In genomic region chr11:35784537-35784936, GRCm38 (mm10) we compare ENCODE assay signal across 19 mouse cellular contexts. TPM values are rescaled to one million over a fixed set of nuclear protein-coding genes. Genes with fewer than 3 reads are reported as not detected.
DNase-seq lines count a peak whose midpoint lies in the region; ATAC-seq lines count a peak whose summit lies in the region.
"Had no signal": no experiment of that assay in that cellular context is flagged by ENCODE, and none has a peak within 500 bp of the region (broad histone marks: within the 10 kb centered on the region; RNA-seq: fewer than 3 reads in every experiment).

No protein-coding gene starts in this region.

- H3K27ac ChIP-seq in intestine, embryonic 14.5 days (ENCODE audit: low read depth), result no peak overlapping the region
- H3K27ac ChIP-seq in intestine, embryonic 16.5 days (ENCODE audit: low read length), result no peak overlapping the region
- H3K27ac ChIP-seq: embryonic facial prominence, embryonic 15.5 days; forebrain, embryonic 10.5 days; hindbrain, embryonic 12.5 days; liver, embryonic 14.5 days had no signal

- no peak for ATAC-seq in intestine, embryonic 14.5 days (replicated peaks; ENCODE audit: low FRiP score, low TSS enrichment, low read depth)
- no peak for ATAC-seq in intestine, embryonic 16.5 days

- no peak overlapping the region for H3K4me2 ChIP-seq in intestine, embryonic 14.5 days (ENCODE audit: low read length)
- no peak overlapping the region for H3K4me2 ChIP-seq in intestine, embryonic 16.5 days (ENCODE audit: low read depth, low read length)
- H3K4me2 ChIP-seq: embryonic facial prominence, embryonic 15.5 days; hindbrain, embryonic 12.5 days had no signal

- H3K27me3 ChIP-seq in intestine, embryonic 14.5 days (replicated peaks; ENCODE audit: control insufficient read depth, insufficient read depth, low read length), result no peaks in the 10 kb centered on the region
- no peaks in the 10 kb centered on the region for H3K27me3 ChIP-seq in intestine, embryonic 16.5 days (replicated peaks; ENCODE audit: control insufficient read depth, insufficient read depth, low read length)
- H3K27me3 ChIP-seq: embryonic facial prominence, embryonic 15.5 days; hindbrain, embryonic 12.5 days had no signal

- no peaks in the 10 kb centered on the region for H3K4me1 ChIP-seq in intestine, embryonic 14.5 days (replicated peaks; ENCODE audit: control insufficient read depth, insufficient read depth, low read length)
- no peaks in the 10 kb centered on the region for H3K4me1 ChIP-seq in intestine, embryonic 16.5 days (ENCODE audit: control insufficient read depth, insufficient read depth, low read length)
- H3K4me1 ChIP-seq: embryonic facial prominence, embryonic 15.5 days; forebrain, embryonic 10.5 days; hindbrain, embryonic 12.5 days had no signal

- no peak overlapping the region for H3K9ac ChIP-seq in intestine, embryonic 14.5 days (ENCODE audit: low read length)
- H3K9ac ChIP-seq in intestine, embryonic 16.5 days (ENCODE audit: low read depth, low read length), result no peak overlapping the region
- H3K9ac ChIP-seq: embryonic facial prominence, embryonic 15.5 days; hindbrain, embryonic 12.5 days; liver, embryonic 14.5 days had no signal

- no peaks in the 10 kb centered on the region for H3K9me3 ChIP-seq in intestine, embryonic 14.5 days (ENCODE audit: control insufficient read depth, low read length)
- no peaks in the 10 kb centered on the region for H3K9me3 ChIP-seq in intestine, embryonic 16.5 days (ENCODE audit: control insufficient read depth, low read length)
- H3K9me3 ChIP-seq: embryonic facial prominence, embryonic 15.5 days; forebrain, embryonic 10.5 days; hindbrain, embryonic 12.5 days had no signal

- H3K4me3 ChIP-seq in intestine, embryonic 14.5 days (ENCODE audit: low read depth, low read length), result no peak overlapping the region
- no peak overlapping the region for H3K4me3 ChIP-seq in intestine, embryonic 16.5 days (ENCODE audit: low read length)
- H3K4me3 ChIP-seq: embryonic facial prominence, embryonic 15.5 days; forebrain, embryonic 10.5 days; hindbrain, embryonic 12.5 days had no signal

- WGBS in intestine, embryonic 14.5 days, result 96% methylated on average over 4 of the region's 4 CpGs
- 97% methylated on average over 4 of the region's 4 CpGs for WGBS in intestine, embryonic 16.5 days

- H3K36me3 ChIP-seq in intestine, embryonic 14.5 days (ENCODE audit: control insufficient read depth, insufficient read depth, low read length), result peaks cover 84% of the 10 kb centered on the region
- H3K36me3 ChIP-seq in intestine, embryonic 16.5 days (ENCODE audit: control insufficient read depth, insufficient read depth, low read length), result peaks cover 30% of the 10 kb centered on the region

- peak; percentile 49 for DNase-seq in intestine, embryonic 14.5 days (ENCODE audit: low spot score)
- peak; percentile 15 for DNase-seq in retina, embryonic 14.5 days (ENCODE audit: low spot score)
- DNase-seq in retina, postnatal 1 day, result no peak
- DNase-seq in ZHBTc4 (ENCODE audit: low read depth, low spot score), result peak; percentile 63
- DNase-seq in spleen, postnatal 36 days (ENCODE audit: low spot score in 2 of 2), result no peak
- DNase-seq in thymus, postnatal 10 days (ENCODE audit: low spot score in 2 of 2), result no peak
- DNase-seq: cerebellum, adult 9-11 months; gastrocnemius, postnatal 10 days; heart, postnatal 10 days; kidney, adult 8-10 months; kidney, postnatal 36 days; left cerebral cortex, postnatal 4 days; lung, postnatal 14 days; thymus, postnatal 36 days had no signal

RNA-seq across cellular contexts. Expression of gene Fbll1, which starts 14.1 kb away (rescaled TPM):
- polyA plus RNA-seq in intestine, embryonic 14.5 days (2014; fragmentation: Nextera tagmentation; extraction: Ambion mirVana), result 0.43 and 1.2 TPM in 2 replicates
- 0.11 TPM in 1 of 2 replicates, not detected in the other for polyA plus RNA-seq in intestine, embryonic 16.5 days (2015; fragmentation: Nextera tagmentation; extraction: Ambion mirVana)
- polyA plus RNA-seq: liver, embryonic 14.5 days had no signal

RNA-seq across cellular contexts. Expression of gene Pank3, which starts 15.3 kb away (rescaled TPM):
- polyA plus RNA-seq in intestine, embryonic 14.5 days (2014; fragmentation: Nextera tagmentation; extraction: Ambion mirVana), result 24.1 and 26.4 TPM in 2 replicates
- polyA plus RNA-seq in intestine, embryonic 16.5 days (2015; fragmentation: Nextera tagmentation; extraction: Ambion mirVana), result 27.1 and 34.9 TPM in 2 replicates

RNA-seq across cellular contexts. Expression of gene Rars, which starts 49.8 kb away (rescaled TPM):
- 103 and 112 TPM in 2 replicates for polyA plus RNA-seq in intestine, embryonic 14.5 days (2014; fragmentation: Nextera tagmentation; extraction: Ambion mirVana)
- polyA plus RNA-seq in intestine, embryonic 16.5 days (2015; fragmentation: Nextera tagmentation; extraction: Ambion mirVana), result 132 and 139 TPM in 2 replicates

Comparison
In these comparisons a context has a peak if more than half of its experiments do, and no peak if none do; other contexts are left out.
1. DNase-seq: peak in intestine, embryonic 14.5 days (single experiment), retina, embryonic 14.5 days (single experiment) and ZHBTc4 (single experiment); none in retina, postnatal 1 day (single experiment), spleen, postnatal 36 days (0 of 2) and thymus, postnatal 10 days (0 of 2).